Mouse (Mus musculus): Measurements from ENCODE around the gene Pde8b. TPM values are rescaled to one million over a fixed set of nuclear protein-coding genes. Genes with fewer than 3 reads are reported as not detected.
"Not testable (repeated sequence)": the region's sequence is repeated elsewhere in the genome, so short reads cannot be mapped to it uniquely, and the experiment has no call there.

Gene Pde8b
- total RNA-seq, 2 experiments from 2014 or later = 5.2 to 6.1 TPM

DNA sequence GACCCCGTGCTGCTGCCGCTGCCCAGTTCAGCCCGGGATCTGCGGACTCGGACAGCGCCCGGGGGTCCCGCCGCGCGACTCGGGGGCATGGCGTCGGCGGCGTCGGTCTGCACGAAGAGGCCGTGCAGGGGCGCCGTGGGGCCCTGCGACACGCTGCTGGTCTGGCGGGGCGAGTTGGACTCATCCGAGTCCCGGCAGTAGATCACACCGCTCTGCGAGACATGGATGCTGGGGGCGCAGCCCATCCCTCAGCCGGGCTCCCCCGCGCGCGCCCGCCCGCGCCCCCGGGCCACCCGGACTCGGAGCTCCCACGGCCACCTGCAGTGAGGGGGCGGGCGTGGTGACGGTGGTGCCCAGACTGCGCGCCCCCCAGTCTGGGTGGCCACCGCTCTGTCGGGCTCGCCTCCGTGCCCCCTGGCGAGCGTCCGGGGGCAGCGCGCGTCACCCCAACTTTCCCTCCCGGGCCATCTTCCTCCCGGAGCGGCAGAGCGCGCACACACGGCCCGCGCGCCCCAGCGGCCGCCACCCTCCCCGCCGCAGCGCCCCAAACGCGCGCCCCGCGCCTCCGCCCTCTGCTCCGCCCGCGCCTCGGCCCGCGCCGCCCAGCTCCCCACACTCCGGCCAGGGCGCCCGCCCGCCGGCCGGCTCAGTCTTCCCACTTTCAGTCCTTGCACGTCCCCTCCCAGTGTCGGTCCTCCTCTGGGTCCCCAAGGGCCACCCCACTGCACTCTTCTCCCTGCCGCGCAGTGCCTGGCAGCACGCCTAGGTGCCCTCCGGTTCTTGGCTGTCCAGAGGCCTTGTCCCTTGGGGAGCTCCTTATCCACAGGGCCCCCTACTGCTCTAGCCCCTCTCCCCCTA lies 27.3 kb downstream of the Pde8b start:
- intact Hi-C loops (cut with DNase I) = loop anchor here (10.0 kb wide), 1 partner anchor 148 kb away; no protein-coding TSS in a partner anchor
- DNase-seq = peak; percentile 20 to 37

DNA sequence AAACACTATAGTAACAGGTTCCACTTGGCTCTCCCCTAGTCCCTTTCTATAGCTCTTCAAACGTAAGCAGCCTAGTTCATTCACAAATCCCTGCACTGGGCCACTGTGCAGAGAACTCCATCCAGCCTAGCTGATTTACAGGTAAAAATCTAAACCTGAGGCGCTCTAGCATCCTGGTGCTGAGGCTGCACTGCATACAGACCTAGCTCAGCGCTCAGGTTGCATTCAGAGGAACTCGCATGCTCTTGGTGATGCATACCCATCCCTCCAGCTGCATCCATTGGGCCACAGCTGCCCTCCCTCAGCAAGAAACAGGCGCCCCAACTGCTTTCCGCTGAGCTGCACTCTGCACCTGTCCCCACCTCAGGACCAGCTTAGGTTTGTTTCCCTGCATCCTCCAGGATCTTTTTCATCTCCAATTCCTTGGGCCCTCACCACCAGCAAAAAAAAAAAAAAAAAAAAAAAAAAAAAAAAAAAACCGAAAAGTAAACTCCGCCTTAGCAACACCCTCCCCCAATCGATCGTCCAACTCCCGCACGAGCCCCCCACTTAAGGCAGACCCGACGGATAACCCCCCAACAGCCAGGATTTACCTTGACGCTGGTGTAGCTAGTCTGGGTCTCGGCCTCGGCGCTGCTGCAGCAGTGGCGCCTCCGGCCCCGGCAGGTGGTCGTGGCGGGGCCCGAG lies 28.1 kb downstream of the Pde8b start:
- no peak for DNase-seq

DNA sequence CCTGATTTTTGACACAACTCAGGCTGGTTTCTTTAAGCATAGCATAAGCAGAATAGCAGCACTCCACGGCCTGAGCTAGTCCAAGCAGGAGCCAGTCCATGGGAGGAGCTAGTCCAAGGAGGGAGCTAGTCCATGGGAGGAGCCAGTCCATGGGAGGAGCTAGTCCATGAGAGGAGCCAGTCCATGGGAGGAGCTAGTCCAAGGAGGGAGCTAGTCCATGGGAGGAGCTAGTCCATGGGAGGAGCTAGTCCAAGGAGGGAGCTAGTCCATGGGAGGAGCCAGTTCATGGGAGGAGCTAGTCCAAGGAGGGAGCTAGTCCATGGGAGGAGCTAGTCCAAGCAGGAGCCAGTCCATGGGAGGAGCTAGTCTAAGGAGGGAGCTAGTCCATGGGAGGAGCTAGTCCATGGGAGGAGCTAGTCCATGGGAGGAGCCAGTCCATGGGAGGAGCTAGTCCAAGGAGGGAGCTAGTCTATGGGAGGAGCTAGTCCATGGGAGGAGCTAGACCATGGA lies 34.4 kb downstream of the Pde8b start:
- intact Hi-C loops (cut with DNase I); DNase-seq: not testable (repeated sequence)

More for the DNA sequence above, 28.1 kb downstream of the Pde8b start:
- intact Hi-C loops (cut with DNase I) = loop anchor here (10.0 kb wide), 1 partner anchor 147 kb away; no protein-coding TSS in a partner anchor

DNA sequence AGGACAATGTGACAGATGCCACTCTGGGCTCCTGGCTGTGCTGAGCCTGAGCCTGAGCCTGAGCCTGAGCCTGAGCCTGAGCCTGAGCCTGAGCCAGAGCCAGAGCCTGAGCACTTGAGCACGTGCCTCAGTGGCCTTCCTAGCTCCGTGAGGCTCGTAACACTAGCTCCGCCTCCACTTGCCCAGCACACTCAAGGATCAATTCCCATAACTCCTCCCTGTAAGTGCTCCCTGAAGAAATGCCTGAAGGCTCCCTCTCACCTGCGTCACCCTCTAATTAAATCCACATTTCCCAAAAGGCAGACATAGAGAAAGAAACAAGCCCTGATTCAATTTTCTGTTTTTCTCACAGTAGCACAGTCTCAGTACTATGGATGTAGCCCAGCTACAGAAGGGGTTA lies 37.8 kb downstream of the Pde8b start:
- intact Hi-C loops (cut with DNase I) = no loop called here
- no peak for DNase-seq

DNA sequence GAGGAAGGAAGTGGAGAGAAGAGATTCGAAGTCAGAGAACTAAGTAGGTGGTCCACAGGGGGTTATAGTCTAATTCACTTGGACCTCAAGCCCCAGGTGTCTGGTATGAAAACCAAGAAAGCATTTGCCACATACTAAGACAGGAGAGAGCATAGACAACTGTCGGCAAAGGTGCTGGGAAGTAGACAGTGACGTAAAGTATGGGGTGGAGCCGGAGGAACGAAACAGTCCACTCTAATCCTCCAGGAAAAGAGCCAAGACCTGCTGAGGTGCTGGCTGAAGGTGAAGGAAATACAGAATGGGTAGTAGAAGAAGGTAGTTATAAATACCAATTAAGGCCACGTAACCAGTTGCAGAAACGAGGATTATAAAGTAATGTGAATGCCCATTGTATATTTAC lies 42.8 kb downstream of the Pde8b start:
- DNase-seq; intact Hi-C loops (cut with DNase I): not testable (repeated sequence)

DNA sequence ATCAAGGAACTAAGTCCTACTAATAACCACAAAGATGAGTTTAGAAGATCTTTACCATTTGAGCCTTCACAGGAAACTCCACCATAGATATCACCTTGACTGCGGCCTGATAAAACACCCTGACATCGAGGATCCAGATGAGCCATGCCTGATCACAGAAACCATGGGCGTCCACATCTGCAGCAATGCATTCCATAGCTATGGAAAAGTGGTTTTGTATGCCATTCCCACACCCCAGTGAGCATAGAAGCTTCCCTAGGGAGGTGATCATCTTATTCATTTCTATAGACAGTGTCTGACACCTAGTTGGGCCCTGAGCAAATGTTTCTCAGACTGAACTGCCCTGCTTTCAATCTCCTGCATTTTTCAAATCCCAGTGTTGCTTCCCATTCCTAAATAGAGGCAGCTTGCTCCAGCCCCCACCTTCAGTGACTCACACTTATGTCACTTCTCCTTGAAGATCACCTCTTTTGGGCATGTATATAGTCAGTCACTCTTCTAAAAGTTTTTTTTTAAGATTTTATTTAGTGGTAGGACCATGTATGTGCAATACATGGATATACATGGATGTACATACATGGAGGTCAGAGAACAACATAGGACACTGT lies 47.9 kb downstream of the Pde8b start:
- no peak for DNase-seq
- intact Hi-C loops (cut with DNase I) = no loop called here

DNA sequence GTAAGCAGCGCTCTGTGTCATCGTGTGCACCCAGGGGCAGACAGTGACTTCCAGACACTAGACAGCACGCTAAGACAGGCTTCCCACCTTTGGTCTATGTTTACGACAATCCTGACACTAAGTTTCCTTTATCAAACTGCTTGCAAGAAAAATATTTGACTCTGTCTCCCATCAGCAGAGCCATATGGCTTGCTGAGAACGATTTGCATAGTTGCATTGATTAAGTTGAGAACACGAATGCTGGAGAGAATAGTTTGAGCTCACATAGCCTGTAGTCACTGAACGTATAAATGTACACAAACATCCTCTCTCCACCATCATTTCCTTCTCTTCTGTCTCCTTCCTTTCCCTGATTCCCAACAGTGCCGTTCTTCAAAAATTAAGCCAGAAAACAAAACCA lies 49.3 kb downstream of the Pde8b start:
- intact Hi-C loops (cut with DNase I) = no loop called here
- no peak for DNase-seq

DNA sequence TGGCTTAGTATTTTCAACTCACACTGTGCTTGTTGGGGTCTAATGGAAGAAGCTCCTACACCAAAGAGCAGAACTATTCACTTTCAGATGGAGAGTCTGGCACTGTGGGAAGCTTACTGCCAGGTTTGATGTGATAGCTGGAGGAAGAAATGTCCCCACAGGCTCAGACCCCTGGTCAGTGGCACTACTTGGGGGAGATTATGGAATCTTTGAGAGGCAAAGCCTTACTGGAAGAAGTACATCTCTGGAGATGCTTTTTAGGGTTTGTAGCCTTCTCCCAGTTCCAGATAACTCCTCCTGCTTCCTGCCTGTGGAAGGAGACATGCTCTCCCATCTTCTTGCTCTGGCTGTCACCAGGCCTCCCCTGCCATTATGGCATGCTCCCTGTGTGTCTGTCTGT lies 50.1 kb downstream of the Pde8b start:
- intact Hi-C loops (cut with DNase I) = no loop called here
- DNase-seq = no peak

DNA sequence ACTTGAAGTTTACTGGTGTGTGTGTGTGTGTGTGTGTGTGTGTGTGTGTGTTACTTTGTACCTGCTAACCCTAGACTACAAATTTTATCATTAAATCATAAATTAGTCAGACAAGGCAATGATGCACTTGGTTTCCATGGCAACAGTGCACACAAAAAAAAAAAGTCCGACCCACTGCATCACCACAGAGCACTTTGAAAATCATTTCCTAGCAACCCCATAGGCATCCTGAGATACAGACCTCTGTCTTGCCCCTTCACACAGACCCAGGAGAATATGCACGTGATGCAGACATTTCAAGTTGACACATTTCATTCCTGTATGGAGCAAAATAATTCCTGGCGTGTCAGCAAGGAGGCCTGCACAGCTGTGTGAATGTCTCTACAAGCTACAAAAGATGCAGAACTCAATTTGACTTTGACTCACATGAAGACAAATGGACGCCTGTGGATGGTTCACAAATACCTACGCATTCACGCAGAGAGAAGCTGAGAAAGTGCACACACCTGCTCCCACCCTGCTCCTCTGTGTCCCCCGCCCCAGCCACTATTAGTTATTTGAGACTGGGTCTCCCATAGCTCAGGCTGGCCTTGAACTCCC lies 53.9 kb downstream of the Pde8b start:
- intact Hi-C loops (cut with DNase I) = no loop called here
- no peak for DNase-seq

DNA sequence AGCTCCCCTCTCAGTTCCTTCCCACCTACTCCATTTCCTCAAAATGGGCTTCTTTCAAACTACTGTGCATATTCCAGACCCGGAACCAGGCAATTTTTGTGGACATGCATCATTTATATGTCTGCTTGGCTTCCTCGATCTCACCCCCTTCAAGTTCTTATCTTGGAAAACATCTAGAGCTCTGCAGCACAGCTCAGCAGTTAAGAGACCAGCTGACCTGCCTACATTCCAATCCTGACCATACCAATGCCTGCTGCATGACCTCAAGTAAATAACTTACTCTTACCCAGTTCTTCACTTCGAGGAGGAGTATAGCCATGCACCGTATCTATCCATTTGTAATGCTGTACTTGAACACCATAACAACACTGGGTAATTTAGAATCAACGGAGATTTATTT lies 58.2 kb downstream of the Pde8b start:
- DNase-seq = no peak
- intact Hi-C loops (cut with DNase I) = no loop called here

DNA sequence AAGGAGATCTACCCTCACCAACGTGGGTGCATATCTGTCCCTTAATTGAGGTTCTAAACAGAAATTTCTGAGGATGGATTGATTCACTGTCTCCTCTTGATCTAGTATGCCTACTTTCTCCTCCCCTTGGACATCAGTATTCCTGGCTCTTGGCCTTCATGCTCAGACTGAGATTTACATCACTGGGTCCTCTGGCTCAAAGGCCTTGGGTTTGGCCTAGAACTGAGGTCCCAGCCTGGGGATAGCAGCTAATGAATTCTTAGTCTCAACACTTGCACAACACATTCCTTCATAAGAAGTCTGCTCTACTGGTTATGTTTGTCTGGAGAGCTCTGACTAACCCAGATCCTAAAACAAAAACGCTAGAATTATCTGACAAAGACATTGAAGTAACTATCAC lies 61.0 kb downstream of the Pde8b start:
- intact Hi-C loops (cut with DNase I) = no loop called here
- no peak for DNase-seq

DNA sequence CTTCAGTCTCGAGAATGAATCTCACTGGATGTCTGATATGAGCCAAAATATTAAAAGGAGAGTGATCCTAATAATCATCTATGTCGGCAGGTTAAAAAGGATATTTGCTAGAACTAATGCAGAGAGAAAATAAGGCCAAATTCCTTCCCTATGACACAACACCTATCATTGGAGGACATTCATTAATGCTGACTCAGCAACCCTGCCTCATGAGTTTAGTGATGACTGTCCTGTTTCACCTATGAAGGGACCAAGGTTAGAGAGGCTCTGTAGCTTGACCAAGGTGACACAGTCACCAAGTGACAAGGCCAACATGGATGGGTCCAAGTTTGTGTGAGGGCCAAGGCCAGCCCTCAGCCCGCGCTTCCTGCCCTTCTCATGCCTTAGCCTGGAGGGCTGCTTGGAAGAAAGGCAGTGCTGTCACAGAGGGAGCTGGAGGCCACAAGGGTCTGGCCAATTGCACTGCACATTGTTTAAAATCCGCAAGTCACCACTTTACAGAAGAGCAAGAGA lies 62.9 kb downstream of the Pde8b start:
- no peak for DNase-seq
- intact Hi-C loops (cut with DNase I) = no loop called here

DNA sequence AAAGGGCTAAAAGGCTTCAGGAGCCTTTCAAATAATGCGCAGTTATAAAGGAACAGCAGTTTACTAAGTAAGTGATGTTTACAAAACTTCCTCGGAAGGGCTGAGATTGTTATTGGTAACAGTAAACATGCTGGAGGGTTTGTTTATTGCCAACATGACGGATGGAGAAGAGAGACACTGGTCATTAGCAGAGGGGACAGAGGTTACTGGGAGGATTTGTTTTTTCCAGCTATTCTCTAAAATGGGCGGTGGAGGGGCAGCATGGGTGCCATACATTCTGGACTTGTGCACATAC lies 63.4 kb downstream of the Pde8b start:
- intact Hi-C loops (cut with DNase I) = no loop called here

DNA sequence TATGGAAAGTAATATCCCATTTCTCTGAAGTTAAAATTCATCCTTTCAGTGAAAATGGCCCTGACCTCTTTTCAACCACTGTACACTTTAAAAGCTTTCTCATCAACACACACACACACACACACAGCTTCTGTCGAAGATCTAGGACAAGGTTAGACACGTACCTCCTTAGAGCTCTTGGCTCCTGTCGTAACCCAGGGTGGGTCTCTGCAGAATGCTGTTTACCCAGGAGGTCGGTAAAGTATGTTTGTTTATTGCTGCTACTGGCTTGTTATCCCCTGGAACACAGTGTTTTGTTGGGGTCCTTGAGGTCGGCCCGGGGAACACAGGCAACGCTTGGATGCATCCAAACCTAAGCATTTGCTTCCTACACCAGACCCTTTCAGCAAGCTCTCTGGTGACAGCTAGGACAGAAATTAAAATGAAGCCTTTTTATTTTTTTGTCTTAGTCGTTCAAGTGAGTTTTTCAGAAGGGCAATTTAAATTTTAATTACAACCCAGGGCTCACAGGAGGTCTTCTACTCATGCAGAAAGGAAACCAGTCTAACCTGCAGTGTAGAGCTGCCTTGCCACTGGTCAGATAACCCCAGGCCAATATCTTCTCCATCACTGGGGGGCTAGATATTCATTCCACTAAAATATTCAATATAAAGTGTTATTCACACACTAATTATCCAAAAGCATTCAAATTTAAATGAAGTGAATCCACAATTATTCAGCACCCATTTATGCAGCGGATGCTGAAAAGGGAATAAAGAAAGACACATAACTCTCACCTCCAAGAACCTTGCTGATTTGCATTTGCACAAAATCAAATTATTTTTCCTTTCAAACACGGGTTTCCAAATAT lies 64.0 kb downstream of the Pde8b start:
- no peak for DNase-seq
- intact Hi-C loops (cut with DNase I) = no loop called here

More for the DNA sequence above, 63.4 kb downstream of the Pde8b start:
- no peak for DNase-seq

DNA sequence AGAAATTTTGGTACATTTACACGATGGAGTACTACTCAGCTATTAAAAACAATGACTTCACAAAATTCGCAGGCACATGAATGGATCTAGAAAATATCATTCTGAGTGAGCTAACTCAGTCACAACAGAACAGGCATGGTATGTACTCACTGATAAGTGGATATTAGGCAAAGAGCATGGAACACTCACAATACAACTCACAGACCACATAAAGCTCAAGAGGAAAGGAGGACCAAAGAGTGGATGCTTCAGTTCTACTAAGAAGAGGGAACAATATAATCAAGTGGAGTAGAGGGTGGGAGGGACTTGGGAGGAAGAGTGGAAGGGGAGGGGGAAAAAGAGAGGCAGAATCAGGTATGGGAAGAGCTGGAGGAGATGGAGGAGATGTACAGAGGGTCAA lies 66.5 kb downstream of the Pde8b start:
- no peak for DNase-seq
- intact Hi-C loops (cut with DNase I) = no loop called here

DNA sequence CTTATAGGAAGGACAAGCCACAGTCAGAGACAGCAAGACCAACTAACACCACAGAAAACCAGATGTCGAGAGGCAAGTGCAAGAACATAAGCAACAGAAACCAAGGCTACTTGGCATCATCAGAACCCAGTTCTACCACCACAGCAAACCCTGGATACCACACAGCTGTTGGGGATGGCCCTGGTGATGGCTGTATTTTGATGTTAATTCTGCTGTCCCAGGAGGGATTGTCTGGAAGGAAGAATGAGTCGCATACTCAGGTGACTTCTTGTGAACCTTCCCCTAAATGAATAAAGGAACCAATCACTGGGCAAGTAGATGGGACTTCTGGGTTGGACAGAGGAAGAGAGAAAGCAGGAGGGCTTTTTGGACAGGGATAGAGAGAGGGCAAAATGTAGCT lies 69.9 kb downstream of the Pde8b start:
- DNase-seq = no peak
- intact Hi-C loops (cut with DNase I) = no loop called here

DNA sequence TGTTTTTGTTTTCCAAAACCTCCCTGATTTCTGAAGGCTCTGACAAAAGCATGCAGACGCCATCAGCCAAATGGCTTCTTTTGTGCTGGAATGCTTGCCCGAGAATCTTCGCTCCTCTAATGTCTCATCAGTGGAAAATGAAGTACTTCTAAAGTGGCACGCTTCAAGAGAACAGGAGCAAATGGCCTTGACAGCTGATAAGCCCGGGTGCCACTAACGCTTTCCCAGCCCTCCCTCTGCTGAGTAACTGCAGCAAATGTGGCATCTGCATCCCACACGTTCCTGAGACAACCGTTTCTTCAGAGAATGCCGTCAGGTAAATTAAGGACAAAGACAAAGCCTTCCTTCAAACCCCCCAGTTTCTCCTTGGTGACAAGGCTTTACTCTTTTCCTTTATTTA lies 72.8 kb downstream of the Pde8b start:
- intact Hi-C loops (cut with DNase I) = no loop called here
- no peak for DNase-seq

DNA sequence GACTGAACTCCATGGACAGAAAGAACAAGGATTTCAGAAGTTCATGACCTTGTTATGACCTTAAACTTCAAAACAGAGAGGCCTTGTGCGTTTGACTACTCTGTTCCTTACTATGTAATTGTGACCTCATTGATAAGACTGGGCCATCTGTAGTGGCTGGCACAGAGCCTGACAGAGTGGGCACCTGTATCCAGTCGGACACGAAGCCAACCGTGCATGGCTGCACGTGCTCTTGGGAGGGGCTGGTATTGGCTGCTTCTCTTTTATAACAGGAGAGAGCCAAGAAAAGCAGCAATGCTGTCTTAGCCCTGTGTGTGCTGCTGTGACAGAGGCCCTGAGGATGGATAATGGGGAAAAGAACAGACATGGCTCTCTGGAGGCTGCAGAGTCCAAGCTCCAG lies 73.7 kb downstream of the Pde8b start:
- intact Hi-C loops (cut with DNase I) = no loop called here
- no peak for DNase-seq

DNA sequence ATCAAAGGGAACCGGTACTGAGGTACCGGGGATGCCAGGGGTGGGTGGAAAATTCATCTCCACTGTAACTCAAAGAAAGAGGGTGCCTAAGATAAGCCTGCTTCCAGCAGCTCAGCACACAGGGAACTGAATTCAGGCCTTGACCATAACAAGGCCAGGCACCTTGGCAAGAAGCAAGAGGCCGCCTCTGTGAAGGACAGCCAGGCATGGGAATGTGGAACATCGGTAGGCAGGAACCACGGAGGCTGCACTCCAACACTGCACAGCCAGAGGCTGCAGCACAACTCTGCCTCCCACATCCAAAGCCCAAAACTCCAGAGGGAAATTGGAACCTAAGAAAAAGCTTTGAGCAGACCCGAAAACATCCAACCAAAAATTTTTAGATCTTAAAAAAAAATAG lies 75.9 kb downstream of the Pde8b start:
- no peak for DNase-seq

DNA sequence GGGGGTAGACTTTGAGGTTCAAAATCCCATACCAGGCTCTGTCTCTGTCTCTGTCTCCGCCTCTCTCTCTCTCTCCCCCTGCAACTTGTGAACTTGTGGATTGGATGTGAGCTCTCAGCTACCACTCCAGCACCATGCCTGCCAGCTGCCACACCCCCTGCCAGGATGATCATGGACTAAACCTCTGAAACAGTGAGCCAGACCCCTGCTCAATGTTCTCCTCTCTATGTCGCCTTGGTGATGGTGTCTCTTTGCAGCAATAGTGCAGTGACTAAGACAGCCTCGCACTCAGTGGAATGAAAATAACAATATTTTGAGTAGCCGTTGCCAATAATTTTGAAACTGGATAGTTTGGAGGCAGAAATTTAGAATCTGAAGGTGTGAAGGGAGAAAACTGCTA lies 77.8 kb downstream of the Pde8b start:
- intact Hi-C loops (cut with DNase I) = no loop called here
- no peak for DNase-seq

More for the DNA sequence above, 75.9 kb downstream of the Pde8b start:
- intact Hi-C loops (cut with DNase I) = no loop called here
